Mouse (Mus musculus) large intestine, adult 2 months (tissue): ENCODE measurements around the gene Zfp184. TPM values are rescaled to one million over a fixed set of nuclear protein-coding genes. Genes with fewer than 3 reads are reported as not detected.
A peak's percentile ranks its signal among the peaks of the same experiment; 100 is the strongest.

ENCODE experiments used
- DNase-seq: peaks from one replicate; pipeline ENCODE4 v3.0.0-alpha.2; 2012; ENCODE audit warnings: low read depth, low spot score
- WGBS: fragments of 180-500 bp; shearing (Covaris S2); methylation state at CpG from one replicate; pipeline ENCODE4 v1.1.7; 2018; 5-methylcytosine and 5-hydroxymethylcytosine counted together
- polyA plus RNA-seq: library from polyadenylated mRNA; depleted of rRNA; stranded (reverse); fragments of >200 nt; gene quantifications from 2 replicates; pipeline ENCODE4 v1.2.3, GENCODE M21; 2012

Gene Zfp184
- polyA plus RNA-seq, 1 experiment, result 0.10 TPM

DNA sequence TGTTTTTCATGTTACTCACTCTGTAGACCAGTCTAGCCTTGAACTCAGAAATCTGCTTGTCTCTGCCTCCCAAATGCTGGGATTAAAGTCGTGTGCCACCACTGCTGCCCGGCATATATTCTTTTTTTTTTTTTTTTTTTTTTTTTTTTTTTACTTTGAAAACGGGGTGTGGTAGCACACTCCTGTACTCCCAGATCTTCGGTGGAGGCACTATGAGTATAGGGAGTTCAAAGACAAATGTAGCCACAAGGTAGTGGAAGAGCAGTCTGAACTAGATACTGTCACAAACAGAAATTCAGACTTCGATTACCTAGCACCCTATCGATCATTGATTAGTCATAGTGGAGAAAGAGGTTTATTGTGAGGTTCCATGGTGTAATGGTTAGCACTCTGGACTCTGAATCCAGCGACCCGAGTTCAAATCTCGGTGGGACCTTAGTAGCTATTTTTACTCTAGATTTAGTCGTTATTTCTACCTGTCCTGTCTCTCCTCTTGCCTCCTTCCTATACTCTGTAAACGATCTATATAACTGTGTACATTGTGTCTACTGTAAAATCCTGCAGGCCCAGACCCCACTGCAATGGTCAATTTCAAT lies 25.0 kb upstream of the Zfp184 start:
- 15% methylated on average over 11 of the region's 11 CpGs for WGBS
- no peak for DNase-seq

DNA sequence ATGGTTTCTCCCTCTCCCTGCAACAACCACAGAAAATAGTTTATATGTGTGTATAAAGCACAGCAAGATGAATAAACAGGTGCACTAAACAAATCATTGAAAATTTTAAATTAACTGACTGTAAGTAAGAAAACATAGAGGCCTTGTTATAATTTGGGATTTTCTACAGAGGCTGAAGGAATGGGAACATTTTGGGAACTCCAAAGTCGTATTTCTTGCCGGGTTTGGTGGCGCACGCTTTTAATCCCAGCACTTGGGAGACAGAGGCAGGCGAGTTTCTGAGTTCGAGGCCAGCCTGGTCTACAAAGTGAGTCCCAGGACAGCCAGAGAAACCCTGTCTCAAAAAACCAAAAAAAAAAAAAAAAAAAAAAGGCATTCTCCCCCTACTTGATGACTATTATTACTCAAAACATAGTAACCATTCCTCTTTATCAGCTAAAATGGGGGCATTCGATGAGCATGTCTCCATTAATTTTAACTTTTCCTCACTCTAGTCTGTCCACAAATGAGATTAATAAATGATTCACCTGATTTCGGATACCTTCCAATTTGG lies 24.1 kb upstream of the Zfp184 start:
- 72% methylated on average over 8 of the region's 8 CpGs for WGBS
- no peak for DNase-seq

GRCm38 (mm10) chr13:21923417-21923816 lies 21.5 kb upstream of the Zfp184 start:
- DNase-seq, result no peak

DNA sequence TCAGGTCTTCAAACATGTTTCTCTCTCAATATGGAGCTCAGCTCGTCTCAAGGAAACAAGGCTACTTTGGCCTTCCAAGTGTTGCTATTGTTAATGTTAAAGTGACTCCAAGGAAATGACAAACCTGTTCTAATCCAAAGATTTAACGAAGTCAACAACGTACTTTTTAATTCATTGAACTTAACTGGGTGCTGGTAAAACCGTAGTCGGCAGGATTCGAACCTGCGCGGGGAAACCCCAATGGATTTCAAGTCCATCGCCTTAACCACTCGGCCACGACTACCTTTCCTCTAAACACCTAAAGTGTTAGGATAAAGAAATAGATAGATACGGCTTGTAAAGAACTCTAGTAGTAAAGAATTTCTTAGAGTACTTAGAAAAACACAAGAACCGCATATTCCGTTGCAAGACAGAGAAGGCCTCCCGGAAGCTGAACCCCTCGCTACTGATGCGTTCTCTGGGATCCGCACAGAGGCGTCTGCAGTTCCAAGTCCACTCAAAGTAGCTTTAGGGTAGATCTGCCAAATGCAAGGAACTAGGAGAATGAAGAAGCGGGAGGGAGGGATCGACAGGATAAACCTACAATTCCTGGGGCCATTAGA lies 20.1 kb upstream of the Zfp184 start:
- 30% methylated on average over 21 of the region's 21 CpGs for WGBS
- no peak for DNase-seq

DNA sequence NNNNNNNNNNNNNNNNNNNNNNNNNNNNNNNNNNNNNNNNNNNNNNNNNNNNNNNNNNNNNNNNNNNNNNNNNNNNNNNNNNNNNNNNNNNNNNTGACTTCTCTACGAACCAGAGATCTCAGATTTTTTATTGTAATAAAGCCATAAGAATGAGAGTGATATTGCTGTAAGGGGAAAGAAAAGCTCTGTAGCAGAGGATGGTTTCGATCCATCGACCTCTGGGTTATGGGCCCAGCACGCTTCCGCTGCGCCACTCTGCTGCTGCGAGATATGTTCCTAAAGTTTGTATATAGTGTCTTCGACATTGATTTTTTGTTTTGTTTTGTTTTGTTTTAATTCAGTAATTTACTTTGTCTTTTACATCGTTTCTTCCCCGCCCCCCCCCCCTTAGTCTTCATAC lies 13.9 kb upstream of the Zfp184 start:
- WGBS, result 61% methylated on average over 10 of the region's 10 CpGs

GRCm38 (mm10) chr13:21931740-21932139 lies 13.2 kb upstream of the Zfp184 start:
- no peak for DNase-seq
- WGBS, result 90% methylated on average over 6 of the region's 6 CpGs

More for the DNA sequence above, 13.9 kb upstream of the Zfp184 start:
- DNase-seq, result no peak

GRCm38 (mm10) chr13:21933626-21934548 lies 11.0 kb upstream of the Zfp184 start:
- WGBS, result 62% methylated on average over 28 of the region's 28 CpGs
- no peak for DNase-seq

- DNase-seq, result no peak
- WGBS, result 24% methylated on average over 17 of the region's 17 CpGs
Measured at GRCm38 (mm10) chr13:21934982-21935791, 9.7 kb upstream of the Zfp184 start.

GRCm38 (mm10) chr13:21935833-21936232 lies 9.1 kb upstream of the Zfp184 start:
- 19% methylated on average over 7 of the region's 7 CpGs for WGBS
- DNase-seq, result no peak

DNA sequence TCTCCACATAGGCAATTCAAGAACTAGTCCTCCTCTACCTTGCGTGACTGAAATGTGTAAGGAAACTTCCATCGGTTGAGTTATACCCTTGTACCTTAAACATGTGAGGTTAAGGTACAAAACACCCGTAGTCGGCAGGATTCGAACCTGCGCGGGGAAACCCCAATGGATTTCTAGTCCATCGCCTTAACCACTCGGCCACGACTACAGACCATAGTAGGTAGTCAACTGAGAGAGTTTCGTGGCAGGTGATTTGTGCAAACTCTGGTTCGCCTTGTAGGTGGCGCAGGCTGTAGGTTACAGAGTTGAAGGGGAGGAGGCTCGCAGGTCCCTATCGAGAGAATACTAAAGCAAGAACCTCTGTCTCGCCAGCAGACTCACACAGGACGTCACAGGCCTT lies 7.9 kb upstream of the Zfp184 start:
- WGBS, result 19% methylated on average over 17 of the region's 17 CpGs
- DNase-seq, result no peak

- WGBS, result under 1% methylated on average over 19 of the region's 19 CpGs
- DNase-seq, result peak; percentile 83
Measured at GRCm38 (mm10) chr13:21940213-21940612, 4.7 kb upstream of the Zfp184 start.

GRCm38 (mm10) chr13:21940811-21941321 lies 4.0 kb upstream of the Zfp184 start:
- no peak for DNase-seq
- WGBS, result under 1% methylated on average over 16 of the region's 16 CpGs

DNA sequence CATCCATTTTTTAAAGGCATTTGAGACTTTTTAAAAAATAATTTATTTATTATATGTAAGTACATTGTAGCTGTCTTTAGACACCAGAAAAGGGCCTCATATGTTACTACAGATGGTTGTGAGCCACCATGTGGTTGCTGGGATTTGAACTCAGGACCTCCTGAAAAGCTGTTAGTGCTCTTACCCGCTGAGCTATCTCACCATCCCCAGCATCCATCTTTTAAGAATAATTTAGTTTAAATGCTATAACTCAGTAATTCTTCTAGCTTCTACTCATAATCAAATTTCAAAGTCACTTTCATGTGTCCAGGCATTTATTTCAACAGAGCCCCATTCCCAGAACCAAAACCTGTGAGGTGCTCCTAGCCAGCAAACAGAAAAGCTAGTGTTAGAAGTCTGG lies 1.2 kb upstream of the Zfp184 start:
- DNase-seq, result no peak
- 89% methylated on average over 1 of the region's 1 CpGs for WGBS

DNA sequence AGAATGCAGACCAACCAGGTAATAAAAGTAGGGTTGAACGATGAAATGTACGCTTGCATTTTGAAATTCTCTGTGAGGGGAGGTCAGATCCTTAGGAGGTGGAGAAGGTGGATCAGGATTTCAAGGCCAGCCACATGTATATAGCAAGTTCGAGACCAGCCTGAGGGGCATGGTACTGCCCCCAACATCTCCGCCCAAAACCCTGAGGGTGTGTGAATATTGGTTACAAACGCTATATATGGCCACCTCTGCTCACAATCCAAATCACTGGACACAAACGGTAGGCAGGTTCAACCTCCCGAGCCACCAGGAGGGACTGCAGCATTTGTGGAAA lies 335 bp upstream of the Zfp184 start:
- no peak for DNase-seq
- 1% methylated on average over 7 of the region's 7 CpGs for WGBS

- no peak for DNase-seq
- WGBS, result 48% methylated on average over 1 of the region's 1 CpGs
Measured at GRCm38 (mm10) chr13:21969269-21969668, 24.4 kb downstream of the Zfp184 start.

GRCm38 (mm10) chr13:21969816-21970215 lies 24.9 kb downstream of the Zfp184 start:
- 38% methylated on average over 2 of the region's 2 CpGs for WGBS
- no peak for DNase-seq

DNA sequence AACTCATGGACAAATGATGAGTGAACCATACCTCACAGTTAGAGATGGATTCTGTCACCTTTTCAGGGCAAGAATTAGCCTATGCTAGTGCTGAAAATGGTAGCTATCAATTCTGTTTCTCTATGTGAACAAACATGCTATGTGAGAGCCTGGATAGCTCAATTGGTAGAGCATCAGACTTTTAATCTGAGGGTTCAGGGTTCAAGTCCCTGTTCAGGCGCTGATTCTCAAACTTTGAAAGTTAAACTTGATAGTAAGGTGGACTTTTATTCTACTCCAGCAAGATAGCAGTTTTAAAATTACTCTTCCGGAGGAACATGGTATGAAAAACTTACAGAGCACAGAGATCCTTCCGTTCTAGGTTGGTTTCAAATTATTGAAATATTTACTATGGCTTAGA lies 26.7 kb downstream of the Zfp184 start:
- no peak for DNase-seq

GRCm38 (mm10) chr13:21974221-21974725 lies 29.4 kb downstream of the Zfp184 start:
- peak; percentile 84 for DNase-seq
- under 1% methylated on average over 23 of the region's 23 CpGs for WGBS

More for the DNA sequence above, 26.7 kb downstream of the Zfp184 start:
- WGBS, result 46% methylated on average over 3 of the region's 3 CpGs

GRCm38 (mm10) chr13:21974726-21975473 lies 30.0 kb downstream of the Zfp184 start:
- 3% methylated on average over 20 of the region's 20 CpGs for WGBS
- peak; percentile 54 for DNase-seq
